Mouse (Mus musculus): ENCODE measurements around the gene Batf2. TPM values are rescaled to one million over a fixed set of nuclear protein-coding genes. Genes with fewer than 3 reads are reported as not detected.

The Batf2 gene
- total and polyA plus RNA-seq, 3 experiments = not detected

GRCm38 (mm10) chr19:6102169-6102853 is 38.5 kb upstream of the Batf2 start:
- dilution Hi-C loops (cut with MboI; ENCODE audit: extremely low pct_ligation_motif_present, extremely low pct_unique_long_range_greater_than_20kb, low sequenced_read_pairs) = no loop called here
- in situ Hi-C loops (cut with MboI; ENCODE audit: low pct_ligation_motif_present, low pct_unique_long_range_greater_than_20kb, low sequenced_read_pairs) = no loop called here
- H3K27ac ChIP-seq (ENCODE audit: insufficient read depth, low read depth) = no peak overlapping the region
- H3K9ac ChIP-seq (ENCODE audit: insufficient read depth, low read depth) = no peak overlapping the region
- H3K79me2 ChIP-seq (replicated peaks; ENCODE audit: control insufficient read depth, extremely low read depth, insufficient read depth, poor library complexity, severe bottlenecking) = no peaks in the 10 kb centered on the region
- DNase-seq (ENCODE audit: extremely low read depth) = no peak
- H3K4me3 ChIP-seq (replicated peaks in 1 of 3; ENCODE audit: low read depth in 2 of 3, low read length in 2 of 3, poor library complexity in 1 of 3) = no peak overlapping the region
- TF ChIP-seq USF1 (IDR thresholded peaks at IDR 0.05; ENCODE audit: low read depth, low read length) (no peak), JUND (conservative IDR thresholded peaks at IDR 0.05; ENCODE audit: low read depth, low read length) (no peak), RAD21 (IDR thresholded peaks at IDR 0.05; ENCODE audit: low read depth, low read length) (no peak), HCFC1 (IDR thresholded peaks at IDR 0.05; ENCODE audit: low read depth, low read length) (no peak), CHD2 (IDR thresholded peaks at IDR 0.05; ENCODE audit: low read length) (no peak), CHD1 (IDR thresholded peaks at IDR 0.05; ENCODE audit: low read depth, low read length) (no peak), ELF1 (IDR thresholded peaks at IDR 0.05; ENCODE audit: low read depth, low read length) (no peak), MYC (IDR thresholded peaks at IDR 0.05; ENCODE audit: low read depth, low read length) (no peak), KAT2A (IDR thresholded peaks at IDR 0.05; ENCODE audit: insufficient replicate concordance, low read length) (no peak), POLR2AphosphoS2 (IDR thresholded peaks at IDR 0.05; ENCODE audit: low read depth, low read length) (no peak), TBP (conservative IDR thresholded peaks at IDR 0.05; ENCODE audit: low read depth, low read length) (no peak), MXI1 (IDR thresholded peaks at IDR 0.05; ENCODE audit: low read depth, low read length) (no peak)
- peaks cover 12 to 49% of the 10 kb centered on the region in 2 experiments for H3K36me3 ChIP-seq (replicated peaks in 1 of 2; ENCODE audit: control insufficient read depth in 1 of 2, insufficient read depth in 1 of 2, low read length in 1 of 2)
- no peak overlapping the region for H3K4me2 ChIP-seq (ENCODE audit: insufficient read depth, low read depth, poor library complexity, severe bottlenecking)
- no peaks in the 10 kb centered on the region for H3K9me3 ChIP-seq (replicated peaks; ENCODE audit: low read length)
- peaks cover 0 to 7% of the 10 kb centered on the region in 2 experiments; a peak in 2 of 4 replicates for H3K4me1 ChIP-seq (ENCODE audit: control insufficient read depth in 1 of 2, insufficient read depth in 2 of 2)
- no peaks in the 10 kb centered on the region for H3K27me3 ChIP-seq (replicated peaks)

- peaks cover 0 to 41% of the 10 kb centered on the region in 2 experiments for H3K36me3 ChIP-seq (replicated peaks in 1 of 2; ENCODE audit: control insufficient read depth in 1 of 2, insufficient read depth in 1 of 2, low read length in 1 of 2)
- H3K27ac ChIP-seq (ENCODE audit: insufficient read depth, low read depth) = no peak overlapping the region
- DNase-seq (ENCODE audit: extremely low read depth) = no peak
- H3K4me2 ChIP-seq (ENCODE audit: insufficient read depth, low read depth, poor library complexity, severe bottlenecking) = no peak overlapping the region
- no peak overlapping the region for H3K4me3 ChIP-seq (replicated peaks in 1 of 3; ENCODE audit: low read depth in 2 of 3, low read length in 2 of 3, poor library complexity in 1 of 3)
- TF ChIP-seq TBP (conservative IDR thresholded peaks at IDR 0.05; ENCODE audit: low read depth, low read length) = no peak
- TF ChIP-seq ETS1 (conservative IDR thresholded peaks at IDR 0.05; ENCODE audit: low read depth, low read length) = no peak
- no peak for TF ChIP-seq POLR2A (IDR thresholded peaks at IDR 0.05; ENCODE audit: low read depth, low read length)
- no peaks in the 10 kb centered on the region for H3K9me3 ChIP-seq (replicated peaks; ENCODE audit: low read length)
- no peaks in the 10 kb centered on the region for H3K79me2 ChIP-seq (replicated peaks; ENCODE audit: control insufficient read depth, extremely low read depth, insufficient read depth, poor library complexity, severe bottlenecking)
- no peak overlapping the region for H3K9ac ChIP-seq (ENCODE audit: insufficient read depth, low read depth)
- H3K27me3 ChIP-seq (replicated peaks) = no peaks in the 10 kb centered on the region
- in situ Hi-C loops (cut with MboI; ENCODE audit: low pct_ligation_motif_present, low pct_unique_long_range_greater_than_20kb, low sequenced_read_pairs) (no loop called here), dilution Hi-C loops (cut with MboI; ENCODE audit: extremely low pct_ligation_motif_present, extremely low pct_unique_long_range_greater_than_20kb, low sequenced_read_pairs) (no loop called here)
- peaks cover 0 to 7% of the 10 kb centered on the region in 2 experiments; a peak in 2 of 4 replicates for H3K4me1 ChIP-seq (ENCODE audit: control insufficient read depth in 1 of 2, insufficient read depth in 2 of 2)
Measured at GRCm38 (mm10) chr19:6104476-6104875, 36.3 kb upstream of the Batf2 start.
